In the genomic region with DNA sequence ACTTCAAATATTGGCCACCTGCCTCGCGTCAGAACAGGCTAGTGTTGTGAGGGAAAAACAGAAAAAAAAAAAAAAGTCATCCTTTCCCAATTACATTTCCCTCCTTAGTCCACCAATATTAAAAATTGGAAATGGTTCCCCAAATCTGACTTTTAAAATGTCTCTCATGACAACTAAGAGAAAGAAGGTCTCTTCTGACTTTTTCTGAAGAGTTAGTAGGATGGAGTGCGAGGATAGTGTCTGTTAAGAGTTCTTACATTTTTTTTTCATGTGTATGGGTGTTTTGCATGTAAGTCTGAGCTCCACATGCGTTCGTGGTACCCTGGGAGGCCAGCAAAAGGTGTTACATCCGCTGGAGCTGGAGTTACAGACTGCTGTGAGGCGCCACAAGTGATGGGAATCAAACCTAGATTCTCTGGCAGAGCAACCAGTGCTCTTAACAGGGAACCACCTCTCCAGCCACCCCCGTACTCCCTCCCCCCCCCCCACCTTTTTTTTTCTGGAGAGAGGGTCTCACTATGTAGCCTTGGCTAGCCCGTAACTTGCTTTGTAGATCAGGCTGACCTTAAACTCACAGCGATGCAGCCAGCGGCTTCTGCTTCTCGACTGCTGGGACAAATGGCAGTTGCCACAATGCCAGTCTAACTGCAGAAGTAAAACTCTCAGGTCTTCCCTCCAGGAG, we compare ENCODE assay signal across 8 mouse cellular contexts. TPM values are rescaled to one million over a fixed set of nuclear protein-coding genes. Genes with fewer than 3 reads are reported as not detected.
DNase-seq lines count a peak whose midpoint lies in the region; ATAC-seq and TF ChIP-seq lines count a peak whose summit lies in the region.

No protein-coding gene starts in this region.

- DNase-seq in gastrocnemius, postnatal 14 days: peak; percentile 44
- no peak for DNase-seq in gastrocnemius, adult 18-20 months (ENCODE audit: low spot score)
- peak; percentile 71 for DNase-seq in CH12.LX (ENCODE audit: extremely low read depth)
- peak; percentile 79 for DNase-seq in induced T-regulatory cell, adult 2 months (ENCODE audit: low read depth)
- peak; percentile 62 for DNase-seq in thymus, postnatal 0 days (ENCODE audit: low spot score)
- no peak for DNase-seq in adrenal gland, postnatal 10 days

- peak overlapping the region; percentile 79 for H3K9ac ChIP-seq in CH12.LX (ENCODE audit: insufficient read depth, low read depth)
- peak overlapping the region; percentile 91 for H3K9ac ChIP-seq in embryonic facial prominence, embryonic 13.5 days

- peak overlapping the region; percentile 77 for H3K4me2 ChIP-seq in CH12.LX (ENCODE audit: insufficient read depth, low read depth, poor library complexity, severe bottlenecking)
- H3K4me2 ChIP-seq in embryonic facial prominence, embryonic 13.5 days: peak overlapping the region; percentile 87

- peak in 1 of 2 experiments; percentile 48; a peak in 1 of 4 replicates for TF ChIP-seq CTCF in CH12.LX (conservative IDR thresholded peaks at IDR 0.05 in 1 of 2, IDR thresholded peaks at IDR 0.05 in 1 of 2; ENCODE audit: low read depth in 2 of 2, low read length in 2 of 2)

- H3K27me3 ChIP-seq in CH12.LX (replicated peaks): no peaks in the 10 kb centered on the region
- H3K27me3 ChIP-seq in embryonic facial prominence, embryonic 13.5 days: no peaks in the 10 kb centered on the region

- H3K36me3 ChIP-seq in CH12.LX (replicated peaks in 1 of 2; ENCODE audit: control insufficient read depth in 1 of 2, insufficient read depth in 1 of 2, low read length in 1 of 2): peaks cover 10 to 24% of the 10 kb centered on the region in 2 experiments
- H3K36me3 ChIP-seq in embryonic facial prominence, embryonic 13.5 days: peaks cover 14% of the 10 kb centered on the region

- ATAC-seq in embryonic facial prominence, embryonic 13.5 days (ENCODE audit: insufficient number of reproducible peaks, insufficient read depth, low FRiP score, low TSS enrichment, low read depth): peak; percentile 0; the same call in 1 of the 2 replicates
- ATAC-seq in megakaryocyte-erythroid progenitor cell, adult 5-6 weeks (replicated peaks; ENCODE audit: low FRiP score, low TSS enrichment, poor library complexity, severe bottlenecking): peak; percentile 48

- no peak overlapping the region; the same call in none of the 2 replicates for H3K27ac ChIP-seq in CH12.LX (ENCODE audit: insufficient read depth, low read depth)
- H3K27ac ChIP-seq in embryonic facial prominence, embryonic 13.5 days: peak overlapping the region; percentile 91

- in situ Hi-C loops in CH12.LX (cut with MboI; ENCODE audit: low pct_ligation_motif_present, low pct_unique_long_range_greater_than_20kb, low sequenced_read_pairs): no loop called here

- intact Hi-C loops in gastrocnemius, postnatal 14 days (cut with DNase I; ENCODE audit: low total_unique reads): loop anchor here (5.0 to 10.0 kb wide), 2 partner anchors 146 to 164 kb away; no protein-coding TSS in a partner anchor

- no peak; the same call in none of the 2 replicates for TF ChIP-seq RAD21 in CH12.LX (IDR thresholded peaks at IDR 0.05; ENCODE audit: low read depth, low read length)

- WGBS in embryonic facial prominence, embryonic 13.5 days: under 1% methylated on average over 12 of the region's 12 CpGs

- no peak for TF ChIP-seq POLR2A in CH12.LX (IDR thresholded peaks at IDR 0.05; ENCODE audit: low read depth, low read length)

- dilution Hi-C loops in CH12.LX (cut with MboI; ENCODE audit: extremely low pct_ligation_motif_present, extremely low pct_unique_long_range_greater_than_20kb, low sequenced_read_pairs): no loop called here

- H3K4me1 ChIP-seq in CH12.LX (ENCODE audit: control insufficient read depth in 1 of 2, insufficient read depth in 2 of 2): peaks cover 3 to 22% of the 10 kb centered on the region in 2 experiments; a peak in 3 of 4 replicates
- peaks cover 32% of the 10 kb centered on the region for H3K4me1 ChIP-seq in embryonic facial prominence, embryonic 13.5 days

- no peak for TF ChIP-seq EP300 in CH12.LX (IDR thresholded peaks at IDR 0.05; ENCODE audit: low read length)

- H3K9me3 ChIP-seq in CH12.LX (replicated peaks; ENCODE audit: low read length): no peaks in the 10 kb centered on the region
- H3K9me3 ChIP-seq in embryonic facial prominence, embryonic 13.5 days: no peaks in the 10 kb centered on the region

- peak overlapping the region; percentile 74 to 98 (median 84) for H3K4me3 ChIP-seq in CH12.LX (replicated peaks in 1 of 3; ENCODE audit: low read depth in 2 of 3, low read length in 2 of 3, poor library complexity in 1 of 3)
- H3K4me3 ChIP-seq in embryonic facial prominence, embryonic 13.5 days: peak overlapping the region; percentile 77

- no peaks in the 10 kb centered on the region; the same call in none of the 2 replicates for H3K79me2 ChIP-seq in CH12.LX (replicated peaks; ENCODE audit: control insufficient read depth, extremely low read depth, insufficient read depth, poor library complexity, severe bottlenecking)

TF ChIP-seq in CH12.LX, 34 proteins besides CTCF, POLR2A, EP300 and RAD21 (continues in another document):
- TF ChIP-seq USF1 (IDR thresholded peaks at IDR 0.05; ENCODE audit: low read depth, low read length) (no peak), GABPA (IDR thresholded peaks at IDR 0.05; ENCODE audit: insufficient replicate concordance, low read depth, low read length) (no peak), USF2 (conservative IDR thresholded peaks at IDR 0.05; ENCODE audit: low read depth, low read length) (no peak), NELFE (IDR thresholded peaks at IDR 0.05; ENCODE audit: low read depth, low read length) (no peak), MAX (IDR thresholded peaks at IDR 0.05; ENCODE audit: low read length) (peak; percentile 54; the same call in 1 of the 2 replicates), NRF1 (IDR thresholded peaks at IDR 0.05; ENCODE audit: low read depth, low read length) (no peak), IRF4 (IDR thresholded peaks at IDR 0.05; ENCODE audit: low read depth, low read length) (no peak), MAZ (IDR thresholded peaks at IDR 0.05; ENCODE audit: low read depth, low read length) (no peak), SIN3A (IDR thresholded peaks at IDR 0.05; ENCODE audit: low read length) (no peak), TCF12 (IDR thresholded peaks at IDR 0.05; ENCODE audit: low read depth, low read length) (no peak), JUND (conservative IDR thresholded peaks at IDR 0.05; ENCODE audit: low read depth, low read length) (no peak), MYC (IDR thresholded peaks at IDR 0.05; ENCODE audit: low read depth, low read length) (peak; percentile 38; the same call in 1 of the 2 replicates), KAT2A (IDR thresholded peaks at IDR 0.05; ENCODE audit: insufficient replicate concordance, low read length) (no peak), ETS1 (conservative IDR thresholded peaks at IDR 0.05; ENCODE audit: low read depth, low read length) (no peak), HCFC1 (IDR thresholded peaks at IDR 0.05; ENCODE audit: low read depth, low read length) (no peak), ZMIZ1 (IDR thresholded peaks at IDR 0.05; ENCODE audit: low read depth, low read length) (no peak), JUN (IDR thresholded peaks at IDR 0.05; ENCODE audit: insufficient read depth, low read depth, low read length) (no peak), ELF1 (IDR thresholded peaks at IDR 0.05; ENCODE audit: low read depth, low read length) (no peak), CHD1 (IDR thresholded peaks at IDR 0.05; ENCODE audit: low read depth, low read length) (no peak), RCOR1 (conservative IDR thresholded peaks at IDR 0.05; ENCODE audit: low read depth, low read length) (no peak), ZNF384 (IDR thresholded peaks at IDR 0.05; ENCODE audit: low read depth, low read length) (peak; percentile 76; the same call in 1 of the 2 replicates), MEF2A (IDR thresholded peaks at IDR 0.05; ENCODE audit: borderline replicate concordance, low read depth, low read length) (no peak)

RNA-seq across cellular contexts. Expression of gene Anks1, which starts 0.8 kb away (rescaled TPM):
- 10 to 100 TPM; 13.9 to 14.6 TPM for total RNA-seq in gastrocnemius, postnatal 14 days (2021)
- total RNA-seq in gastrocnemius, adult 18-20 months (2021): 10 to 100 TPM; 10.2 to 11.0 TPM
- total RNA-seq in CH12.LX (2012; rRNA removed) (9.0 and 9.3 TPM in 2 replicates), CH12.LX (2014; rRNA removed) (5.1 and 5.8 TPM in 2 replicates)
- 8.2 and 9.3 TPM in 2 replicates for polyA plus RNA-seq in CH12.LX (2012; ENCODE audit: insufficient read length, low read depth)
- 13.3 and 13.4 TPM in 2 replicates for polyA plus RNA-seq in embryonic facial prominence, embryonic 13.5 days (2015; fragmentation: Nextera tagmentation; extraction: Ambion mirVana)
- total RNA-seq in megakaryocyte-erythroid progenitor cell, adult 5-6 weeks (2014; fragmentation: Nextera tagmentation): 45.3 and 62.4 TPM in 2 replicates
- total RNA-seq in megakaryocyte-erythroid progenitor cell, adult 5-6 weeks (2017): 21.0 and 21.1 TPM in 2 replicates
- polyA plus RNA-seq in thymus, postnatal 0 days (2015; fragmentation: Nextera tagmentation; extraction: Ambion mirVana): 14.5 and 16.8 TPM in 2 replicates
- total RNA-seq in adrenal gland, postnatal 10 days (2021): 10 to 100 TPM; 26.9 to 40.0 TPM

RNA-seq across cellular contexts. Expression of gene Taf11, which starts 1.3 kb away (rescaled TPM):
- 10 to 100 TPM; 16.5 to 17.7 TPM for total RNA-seq in gastrocnemius, postnatal 14 days (2021)
- 10 to 100 TPM; 16.8 to 17.4 TPM for total RNA-seq in gastrocnemius, adult 18-20 months (2021)
- total RNA-seq in CH12.LX (2012; rRNA removed): 36.9 and 45.9 TPM in 2 replicates
- total RNA-seq in CH12.LX (2014; rRNA removed): 41.1 and 44.0 TPM in 2 replicates
- 70.9 and 74.7 TPM in 2 replicates for polyA plus RNA-seq in CH12.LX (2012; ENCODE audit: insufficient read length, low read depth)
- polyA plus RNA-seq in embryonic facial prominence, embryonic 13.5 days (2015; fragmentation: Nextera tagmentation; extraction: Ambion mirVana): 89.6 and 90.4 TPM in 2 replicates
- 42.6 and 44.6 TPM in 2 replicates for total RNA-seq in megakaryocyte-erythroid progenitor cell, adult 5-6 weeks (2014; fragmentation: Nextera tagmentation)
- total RNA-seq in megakaryocyte-erythroid progenitor cell, adult 5-6 weeks (2017): 38.1 and 40.8 TPM in 2 replicates
- polyA plus RNA-seq in thymus, postnatal 0 days (2015; fragmentation: Nextera tagmentation; extraction: Ambion mirVana): 60.6 and 61.5 TPM in 2 replicates
- total RNA-seq in adrenal gland, postnatal 10 days (2021): 10 to 100 TPM; 28.9 to 29.8 TPM

RNA-seq across cellular contexts. Expression of gene Uhrf1bp1, which starts 52.1 kb away (rescaled TPM):
- 10 to 100 TPM; 15.8 to 16.6 TPM for total RNA-seq in gastrocnemius, postnatal 14 days (2021)
- total RNA-seq in gastrocnemius, adult 18-20 months (2021): 10 to 100 TPM; 23.7 to 26.1 TPM
- total RNA-seq in CH12.LX (2012; rRNA removed) (9.8 and 13.1 TPM in 2 replicates), CH12.LX (2014; rRNA removed) (5.7 and 6.0 TPM in 2 replicates)
- 12.2 and 13.6 TPM in 2 replicates for polyA plus RNA-seq in CH12.LX (2012; ENCODE audit: insufficient read length, low read depth)
- polyA plus RNA-seq in embryonic facial prominence, embryonic 13.5 days (2015; fragmentation: Nextera tagmentation; extraction: Ambion mirVana): 6.5 and 7.1 TPM in 2 replicates
- 28.6 and 28.8 TPM in 2 replicates for total RNA-seq in megakaryocyte-erythroid progenitor cell, adult 5-6 weeks (2014; fragmentation: Nextera tagmentation)
- 14.1 and 15.1 TPM in 2 replicates for total RNA-seq in megakaryocyte-erythroid progenitor cell, adult 5-6 weeks (2017)
- 1.1 and 1.6 TPM in 2 replicates for polyA plus RNA-seq in thymus, postnatal 0 days (2015; fragmentation: Nextera tagmentation; extraction: Ambion mirVana)
- total RNA-seq in adrenal gland, postnatal 10 days (2021): 10 to 100 TPM; 24.5 to 24.7 TPM

Comparison
In these comparisons a context has a peak if more than half of its experiments do, and no peak if none do; other contexts are left out.
1. DNase-seq: peak in gastrocnemius, postnatal 14 days (single experiment), CH12.LX (single experiment), induced T-regulatory cell, adult 2 months (single experiment) and thymus, postnatal 0 days (single experiment); none in gastrocnemius, adult 18-20 months (single experiment) and adrenal gland, postnatal 10 days (single experiment).